Mouse (Mus musculus) WW6 (cell line): ENCODE results near the gene Rack1.
"Not testable (repeated sequence)": the region's sequence is repeated elsewhere in the genome, so short reads cannot be mapped to it uniquely, and the experiment has no call there.

Experiments
- DNase-seq: peaks from one replicate; pipeline ENCODE4 v3.0.0-alpha.2; 2013; ENCODE audit warnings: low read depth, low spot score

Gene Rack1

DNA sequence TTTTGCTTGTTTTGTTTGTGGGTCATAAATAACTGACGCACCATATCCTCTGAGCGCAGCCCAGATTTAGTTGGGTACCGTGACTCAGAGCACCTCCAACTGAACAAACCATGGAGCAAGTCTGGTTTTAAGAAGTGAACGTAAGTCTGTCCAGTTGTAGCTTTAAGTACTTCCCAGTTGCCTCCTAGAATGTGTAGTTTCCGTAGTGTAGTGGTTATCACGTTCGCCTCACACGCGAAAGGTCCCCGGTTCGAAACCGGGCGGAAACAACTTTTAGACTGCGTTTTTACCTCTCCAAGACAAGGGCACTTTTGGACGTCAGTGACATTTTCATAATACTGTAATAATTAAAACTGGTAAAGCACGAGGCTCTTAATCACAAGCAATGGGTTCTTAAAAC is 18.2 kb downstream of the Rack1 start:
- no peak for DNase-seq

- no peak for DNase-seq
Observed at GRCm38 (mm10) chr11:48819614-48820307, 19.6 kb downstream of the Rack1 start.

DNA sequence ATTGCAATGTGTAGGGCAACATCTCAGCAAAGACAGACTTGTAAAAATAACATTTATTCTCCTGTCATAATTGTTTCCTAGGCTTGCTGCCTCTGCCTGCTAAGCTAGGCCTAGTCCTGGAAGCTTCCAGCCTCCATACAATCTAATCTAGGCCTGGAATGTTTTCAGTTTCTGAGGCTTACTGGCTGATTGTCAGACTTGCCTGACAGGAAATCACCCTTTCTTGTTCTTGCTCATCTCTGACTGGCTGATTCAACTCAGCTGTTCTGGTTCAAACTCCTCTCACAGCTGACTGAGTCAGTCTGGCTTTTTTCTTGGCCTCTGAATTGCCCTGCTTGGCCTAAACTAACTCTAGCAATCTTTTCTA is 20.2 kb downstream of the Rack1 start:
- no peak for DNase-seq

GRCm38 (mm10) chr11:48821299-48821698 is 21.2 kb downstream of the Rack1 start:
- DNase-seq = not testable (repeated sequence)

DNA sequence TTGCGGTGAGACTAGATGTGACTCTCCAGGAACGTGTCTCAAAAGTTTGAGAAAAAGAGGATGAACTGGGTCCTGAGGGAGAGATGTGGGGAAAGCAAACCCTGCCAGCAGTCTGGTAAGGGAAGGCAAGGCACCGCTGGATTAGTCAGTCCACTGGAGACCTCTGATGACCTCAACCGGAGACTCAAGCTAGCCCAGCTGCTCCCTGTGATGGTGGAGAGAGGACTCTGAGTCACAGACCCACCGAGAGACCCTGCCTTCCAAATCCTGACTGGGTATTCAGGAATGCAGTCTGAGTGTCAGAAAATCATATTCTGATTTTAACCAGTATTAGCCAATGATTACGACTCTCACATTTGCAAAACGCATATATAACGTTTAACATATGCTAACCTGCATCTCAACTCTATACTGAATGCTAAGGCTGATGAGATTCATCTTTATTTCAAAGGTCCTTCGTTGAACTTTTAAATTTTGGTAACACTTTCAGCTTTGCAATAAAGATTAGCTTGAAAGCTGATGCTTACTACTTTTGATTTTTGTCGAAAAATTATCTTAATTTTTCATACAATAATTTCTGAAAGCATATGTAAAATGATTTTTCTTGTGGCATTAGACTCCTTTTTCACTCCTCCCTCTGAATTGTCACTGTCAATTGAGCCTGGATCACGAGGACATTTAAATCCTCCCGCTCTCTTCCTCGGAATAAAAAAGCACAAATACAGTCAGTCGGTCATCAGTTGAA is 22.8 kb downstream of the Rack1 start:
- DNase-seq = no peak

GRCm38 (mm10) chr11:48823536-48823972 is 23.4 kb downstream of the Rack1 start:
- no peak for DNase-seq

DNA sequence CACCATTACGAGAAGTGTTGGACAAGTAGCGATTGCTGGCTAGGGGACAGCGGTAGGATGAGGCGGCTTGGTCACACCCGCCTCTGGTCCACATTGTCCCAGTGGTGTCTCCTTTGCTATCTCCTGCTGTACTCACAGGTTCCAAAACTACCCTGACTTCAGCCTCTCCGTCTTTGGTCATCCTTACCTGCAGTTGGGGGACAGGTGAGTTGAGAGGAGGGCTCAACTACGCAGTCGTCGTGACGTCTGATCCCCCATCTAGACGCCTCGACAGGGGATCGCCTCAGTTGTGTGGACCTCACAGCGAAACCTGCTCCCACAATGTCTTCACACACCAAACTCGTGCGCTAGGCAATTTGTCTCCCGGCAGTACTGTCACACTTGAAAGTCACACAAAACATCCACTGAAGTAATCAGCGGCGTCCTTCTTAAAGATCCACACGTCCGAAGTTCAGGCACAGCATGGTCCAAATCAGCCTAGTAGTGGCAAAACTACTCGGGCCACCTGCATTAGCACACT is 24.2 kb downstream of the Rack1 start:
- no peak for DNase-seq

GRCm38 (mm10) chr11:48825979-48826751 is 26.0 kb downstream of the Rack1 start, which contains the start of the genes Trim7 and Gm12184:
Gene Trim7 (plus strand): TSS chr11:48826140.
Gene Gm12184 (minus strand): TSS chr11:48826655.
- DNase-seq = not testable (repeated sequence)

GRCm38 (mm10) chr11:48826752-48827096 is 26.6 kb downstream of the Rack1 start:
- no peak for DNase-seq

DNA sequence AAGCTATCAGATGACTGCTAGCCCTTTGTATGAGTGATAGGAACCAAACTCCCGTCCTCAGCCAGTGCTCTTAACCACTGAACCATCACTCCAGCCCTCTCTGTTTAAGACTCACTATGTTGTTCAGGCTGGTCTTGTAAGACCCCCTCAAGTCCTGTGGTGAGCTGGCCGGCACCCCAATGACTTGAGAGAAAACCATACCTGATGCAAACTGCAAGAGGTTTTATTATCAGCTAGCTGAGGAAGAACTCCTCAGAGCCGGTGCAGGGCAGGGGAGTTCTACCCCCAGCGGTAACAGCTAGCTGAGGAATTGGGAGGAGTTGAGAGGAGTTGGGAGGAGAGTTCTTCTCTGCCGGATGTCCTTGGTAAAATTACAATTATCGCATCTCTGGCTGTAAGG is 27.8 kb downstream of the Rack1 start:
- no peak for DNase-seq

GRCm38 (mm10) chr11:48830279-48830678 is 30.1 kb downstream of the Rack1 start:
- no peak for DNase-seq

- DNase-seq = no peak
Observed at GRCm38 (mm10) chr11:48831273-48831672, 31.1 kb downstream of the Rack1 start.

- DNase-seq = no peak
Observed at GRCm38 (mm10) chr11:48833078-48833730, 33.1 kb downstream of the Rack1 start.

- no peak for DNase-seq
Observed at GRCm38 (mm10) chr11:48833731-48834639, 33.9 kb downstream of the Rack1 start.

DNA sequence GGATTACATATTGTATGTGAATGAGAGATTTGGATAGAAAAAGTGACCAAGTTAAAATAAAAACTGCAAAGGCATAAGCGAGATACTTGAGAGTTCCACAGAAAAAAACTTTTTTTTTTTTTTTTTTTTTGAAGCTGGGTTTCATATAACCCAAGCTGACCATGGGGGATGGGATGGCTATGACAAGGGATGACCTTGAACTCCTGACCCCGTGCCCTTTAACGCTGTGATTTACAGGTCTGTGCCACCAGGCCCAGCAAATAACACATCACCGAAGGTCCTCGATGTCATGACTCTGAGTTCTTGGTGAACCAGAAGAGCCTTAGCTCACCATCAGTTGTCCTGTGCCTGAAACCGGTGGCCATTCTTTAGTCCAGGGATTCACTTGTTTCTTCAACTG is 35.8 kb downstream of the Rack1 start:
- no peak for DNase-seq

- DNase-seq = no peak
Observed at GRCm38 (mm10) chr11:48836990-48837309, 36.8 kb downstream of the Rack1 start.

DNA sequence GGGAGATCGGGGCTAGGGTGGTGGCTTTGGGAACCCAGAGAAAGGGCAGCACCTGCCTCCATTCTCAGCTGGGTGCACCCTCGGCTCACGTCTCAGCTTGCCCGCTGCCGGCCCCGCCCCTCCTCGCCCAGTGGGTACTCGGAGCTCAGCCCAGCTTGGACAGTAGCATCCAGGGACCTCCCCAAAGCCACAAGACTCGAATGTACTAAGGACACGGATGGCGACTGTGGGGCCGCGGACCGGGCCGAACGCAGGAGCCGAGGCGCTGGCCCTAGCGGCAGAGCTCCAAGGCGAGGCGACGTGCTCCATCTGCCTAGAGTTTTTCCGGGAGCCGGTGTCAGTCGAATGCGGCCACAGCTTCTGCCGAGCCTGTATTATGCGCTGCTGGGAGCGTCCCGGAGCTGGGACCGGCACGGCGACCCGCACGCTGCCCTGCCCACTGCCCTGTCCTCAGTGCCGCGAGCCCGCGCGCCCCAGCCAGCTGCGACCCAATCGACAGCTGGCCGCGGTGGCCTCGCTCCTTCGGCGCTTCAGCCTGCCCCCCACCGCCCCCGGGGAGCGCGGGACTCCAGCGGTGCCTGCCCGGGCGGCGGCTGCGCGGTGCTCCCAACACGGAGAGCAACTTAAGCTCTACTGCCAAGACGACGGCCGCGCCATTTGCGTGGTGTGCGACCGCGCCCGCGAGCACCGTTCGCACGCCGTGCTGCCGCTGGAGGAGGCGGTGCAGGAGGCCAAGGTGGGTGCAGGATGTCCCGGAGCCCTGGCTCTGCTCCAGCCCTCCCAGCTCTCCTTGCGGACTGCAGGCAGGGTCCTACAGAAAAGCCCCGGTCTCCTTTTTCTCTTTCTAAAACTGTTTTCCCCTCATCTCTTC is 37.4 kb downstream of the Rack1 start:
- no peak for DNase-seq

DNA sequence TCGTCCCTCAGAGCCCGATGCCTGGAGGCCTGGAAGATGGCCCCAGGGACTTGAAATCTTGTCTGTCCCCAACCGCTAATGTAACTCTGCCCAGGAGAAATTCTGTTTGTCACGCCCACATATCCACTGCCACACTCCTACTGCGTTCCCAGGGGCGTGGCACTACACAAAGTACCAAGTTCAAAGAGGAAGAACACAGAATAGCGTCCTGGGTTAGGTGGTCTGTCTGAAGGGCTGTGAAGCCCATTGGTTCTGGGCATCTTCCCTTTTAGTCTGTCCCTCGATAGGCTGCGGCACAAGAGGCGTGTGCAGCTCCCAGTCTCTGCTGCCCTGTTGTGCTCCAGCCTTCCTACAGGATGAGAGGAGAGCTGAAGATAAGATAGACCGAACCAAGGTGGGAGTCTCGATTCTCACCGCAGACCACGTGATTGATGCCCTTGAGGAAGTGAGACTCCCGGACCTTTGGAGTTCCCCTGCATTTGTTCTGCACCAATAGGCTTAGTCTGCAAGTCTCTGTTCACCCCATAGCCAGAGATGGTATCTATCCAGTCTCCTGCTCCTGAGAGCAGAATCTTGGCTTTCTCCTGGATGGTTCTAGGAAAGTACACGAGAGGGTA is 38.2 kb downstream of the Rack1 start:
- DNase-seq = no peak
